Mouse (Mus musculus): ENCODE measurements around the gene Sult3a1.

DNA sequence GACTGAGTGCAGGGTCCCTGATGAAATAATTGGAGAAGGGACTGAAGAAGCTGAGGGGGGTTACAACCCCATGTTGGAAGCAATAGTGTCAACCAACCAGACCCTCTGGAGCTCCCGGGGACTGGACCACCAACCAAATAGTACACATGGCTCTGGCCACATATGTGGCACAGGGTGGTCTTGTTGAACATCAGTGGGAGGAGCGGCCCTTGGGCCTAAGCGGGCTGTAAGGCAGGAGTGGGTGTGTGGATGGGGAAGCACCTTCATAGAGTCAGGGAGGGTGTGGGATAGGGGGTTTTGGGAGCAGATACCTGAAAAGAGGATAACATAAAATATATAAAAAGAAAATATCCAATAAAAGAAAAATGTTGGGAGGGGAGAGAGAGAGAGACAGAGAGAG is 36.6 kb upstream of the Sult3a1 start:
- TF ChIP-seq CTCF (IDR thresholded peaks at IDR 0.05; ENCODE audit: borderline replicate concordance, insufficient read depth, low read length) (no peak), POLR2A (IDR thresholded peaks at IDR 0.05; ENCODE audit: low read depth, low read length) (no peak)

Data from embryonic fibroblast, embryonic 13.5 days (primary cell).